Mouse (Mus musculus) left cerebral cortex, postnatal 25 days (tissue): ENCODE data around the gene Wdr25. TPM values are rescaled to one million over a fixed set of nuclear protein-coding genes. Genes with fewer than 3 reads are reported as not detected.
A peak's percentile ranks its signal among the peaks of the same experiment; 100 is the strongest.

Source experiments
- DNase-seq, 2 experiments: peaks; one replicate each; pipeline ENCODE4 v3.0.0; 2022; ENCODE audit warnings: low spot score in 2 of 2, mixed read lengths in 1 of 2
- intact Hi-C: fragments of 180-260 bp; cut with DNase I; formaldehyde crosslinking; loops from one replicate; pipeline ENCODE4 v1.15.1; 2025
- total RNA-seq, 2 experiments: library from RNA; stranded (reverse); gene quantifications; 2 replicates each; pipeline ENCODE4 v1.2.3; 2021

Gene Wdr25
- total RNA-seq, 2 experiments from 2014 or later = 7.8 to 12.0 TPM

GRCm38 (mm10) chr12:108971446-108971845 is 78.0 kb downstream of the Wdr25 start:
- intact Hi-C loops = no loop called here
- DNase-seq = no peak

GRCm38 (mm10) chr12:108972234-108972633 is 78.8 kb downstream of the Wdr25 start:
- no peak for DNase-seq
- intact Hi-C loops = no loop called here

GRCm38 (mm10) chr12:108979977-108980376 is 86.5 kb downstream of the Wdr25 start:
- intact Hi-C loops = no loop called here
- no peak for DNase-seq

- intact Hi-C loops = no loop called here
Observed at GRCm38 (mm10) chr12:108981941-108982683, 88.7 kb downstream of the Wdr25 start.

GRCm38 (mm10) chr12:108982684-108982960 is 89.2 kb downstream of the Wdr25 start:
- intact Hi-C loops = no loop called here
- no peak for DNase-seq

More at GRCm38 (mm10) chr12:108981941-108982683, 88.7 kb downstream of the Wdr25 start:
- no peak for DNase-seq

GRCm38 (mm10) chr12:108983496-108983895 is 90.1 kb downstream of the Wdr25 start:
- intact Hi-C loops = no loop called here

GRCm38 (mm10) chr12:108984471-108984870 is 91.0 kb downstream of the Wdr25 start:
- DNase-seq = peak in 1 of 2 experiments; percentile 18
- intact Hi-C loops = no loop called here

More at GRCm38 (mm10) chr12:108983496-108983895, 90.1 kb downstream of the Wdr25 start:
- DNase-seq = no peak

GRCm38 (mm10) chr12:108985025-108985424 is 91.6 kb downstream of the Wdr25 start:
- intact Hi-C loops = no loop called here

GRCm38 (mm10) chr12:108987448-108987847 is 94.0 kb downstream of the Wdr25 start:
- intact Hi-C loops = no loop called here
- no peak for DNase-seq

More at GRCm38 (mm10) chr12:108985025-108985424, 91.6 kb downstream of the Wdr25 start:
- DNase-seq = no peak

- no peak for DNase-seq
- intact Hi-C loops = no loop called here
Observed at GRCm38 (mm10) chr12:108990425-108990824, 97.0 kb downstream of the Wdr25 start.

GRCm38 (mm10) chr12:108993046-108993445 is 99.6 kb downstream of the Wdr25 start:
- DNase-seq = no peak
- intact Hi-C loops = no loop called here

GRCm38 (mm10) chr12:108994436-108995031 is 101.1 kb downstream of the Wdr25 start:
- intact Hi-C loops = no loop called here
- peak; percentile 14 to 25 for DNase-seq

- intact Hi-C loops = no loop called here
- DNase-seq = no peak
Observed at GRCm38 (mm10) chr12:108995976-108996636, 102.7 kb downstream of the Wdr25 start.

GRCm38 (mm10) chr12:108997249-108997648 is 103.8 kb downstream of the Wdr25 start:
- intact Hi-C loops = no loop called here
- peak in 1 of 2 experiments; percentile 52 for DNase-seq

- no peak for DNase-seq
- intact Hi-C loops = no loop called here
Observed at GRCm38 (mm10) chr12:109002978-109003377, 109.5 kb downstream of the Wdr25 start.

GRCm38 (mm10) chr12:109010070-109010649 is 116.7 kb downstream of the Wdr25 start:
- intact Hi-C loops = no loop called here
- peak; percentile 6 to 47 for DNase-seq

- DNase-seq = no peak
- intact Hi-C loops = no loop called here
Observed at GRCm38 (mm10) chr12:109022181-109022691, 128.8 kb downstream of the Wdr25 start.

GRCm38 (mm10) chr12:109022966-109023365 is 129.5 kb downstream of the Wdr25 start:
- DNase-seq = no peak
- intact Hi-C loops = no loop called here

- no peak for DNase-seq
Observed at GRCm38 (mm10) chr12:109023780-109024179, 130.3 kb downstream of the Wdr25 start.

GRCm38 (mm10) chr12:109037026-109037425 is 143.6 kb downstream of the Wdr25 start:
- intact Hi-C loops = no loop called here
- no peak for DNase-seq

More at GRCm38 (mm10) chr12:109023780-109024179, 130.3 kb downstream of the Wdr25 start:
- intact Hi-C loops = no loop called here
